Mouse (Mus musculus) neural tube, embryonic 10.5 days (tissue): ENCODE results near the gene Atp2a2.
"Not testable (repeated sequence)": the region's sequence is repeated elsewhere in the genome, so short reads cannot be mapped to it uniquely, and the experiment has no call there.

ENCODE experiments used
- DNase-seq: peaks from one replicate; pipeline ENCODE4 v3.0.0-alpha.2; 2017; ENCODE audit warnings: low spot score; ENCODE audit errors: extremely low spot score

Gene Atp2a2

GRCm38 (mm10) chr5:122498046-122498445, 4.0 kb downstream of the Atp2a2 start:
- no peak for DNase-seq

- DNase-seq, result no peak
Measured at GRCm38 (mm10) chr5:122496990-122497389, 5.0 kb downstream of the Atp2a2 start.

- no peak for DNase-seq
Measured at GRCm38 (mm10) chr5:122494449-122494848, 7.6 kb downstream of the Atp2a2 start.

GRCm38 (mm10) chr5:122493035-122493434, 9.0 kb downstream of the Atp2a2 start:
- DNase-seq, result no peak

- DNase-seq, result no peak
Measured at GRCm38 (mm10) chr5:122491385-122491784, 10.6 kb downstream of the Atp2a2 start.

GRCm38 (mm10) chr5:122490148-122490547, 11.9 kb downstream of the Atp2a2 start:
- DNase-seq, result no peak

DNA sequence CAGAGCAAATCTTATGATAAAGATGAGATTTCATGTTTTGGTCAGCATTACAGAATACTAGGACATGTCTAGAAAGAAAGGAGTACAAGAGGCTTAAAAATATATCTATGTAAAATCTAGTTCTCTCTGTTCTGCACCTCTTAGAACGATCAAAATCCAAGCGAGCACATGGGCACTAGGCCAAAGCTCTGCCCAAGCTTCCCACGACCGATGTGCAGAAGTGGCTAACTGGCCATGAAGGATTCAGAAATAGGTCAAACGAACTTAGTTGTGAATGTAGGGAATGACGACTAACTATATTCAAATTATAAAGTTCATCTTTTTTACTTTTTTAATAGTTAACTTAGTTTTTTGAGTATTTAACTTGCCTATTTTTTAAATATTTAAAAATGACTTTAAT, 14.2 kb downstream of the Atp2a2 start:
- DNase-seq, result no peak

DNA sequence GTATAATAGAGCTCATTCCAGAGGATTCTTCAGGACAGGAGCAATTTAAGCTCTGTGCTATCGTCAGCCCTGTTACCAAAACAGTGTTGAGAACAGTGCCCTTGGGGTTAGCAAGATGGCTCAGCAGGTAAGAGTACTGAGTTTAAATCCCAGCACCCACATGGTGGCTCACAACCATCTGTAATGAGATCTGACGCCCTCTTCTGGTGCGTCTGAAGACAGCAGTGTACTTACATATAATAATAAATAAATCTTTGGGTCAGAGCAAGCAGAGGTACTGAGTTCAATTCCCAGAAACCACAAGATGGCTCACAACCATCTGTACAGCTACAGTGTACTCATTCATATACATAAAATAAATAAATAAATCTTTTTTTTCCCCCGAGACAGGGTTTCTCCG, 15.8 kb downstream of the Atp2a2 start:
- not testable (repeated sequence) for DNase-seq

DNA sequence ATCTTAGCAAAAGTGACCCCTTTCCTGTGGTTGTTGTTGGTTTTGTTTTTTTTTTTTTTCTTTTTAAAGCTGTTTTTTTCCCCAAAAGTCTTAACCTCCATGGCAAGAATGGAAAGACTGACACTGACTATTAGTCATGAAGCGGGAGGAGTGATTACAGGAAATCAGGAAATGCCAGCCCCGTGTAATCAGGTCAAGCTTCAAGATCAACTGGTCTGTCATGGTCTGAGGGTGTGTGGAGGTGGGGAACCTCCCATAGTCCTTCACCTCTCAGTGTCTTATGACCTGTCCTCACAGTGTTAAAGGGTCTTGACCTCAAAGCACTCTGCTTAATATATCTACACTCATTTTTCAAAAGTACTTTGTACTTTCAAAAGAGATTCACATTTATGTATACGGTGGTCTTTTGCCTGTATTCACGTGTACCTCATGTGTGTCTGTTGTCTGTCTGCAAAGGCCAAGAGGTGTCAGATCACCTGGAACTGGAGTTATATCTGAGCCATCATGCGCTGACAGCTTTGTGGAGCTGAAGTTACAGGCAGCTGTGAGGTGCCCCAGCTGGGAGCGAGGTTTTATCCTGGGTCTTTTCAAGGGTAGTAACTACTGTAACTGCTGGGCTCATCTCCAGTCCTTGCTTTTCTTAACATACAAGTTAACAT, 19.2 kb downstream of the Atp2a2 start:
- no peak for DNase-seq

GRCm38 (mm10) chr5:122481844-122482243, 20.2 kb downstream of the Atp2a2 start:
- no peak for DNase-seq

DNA sequence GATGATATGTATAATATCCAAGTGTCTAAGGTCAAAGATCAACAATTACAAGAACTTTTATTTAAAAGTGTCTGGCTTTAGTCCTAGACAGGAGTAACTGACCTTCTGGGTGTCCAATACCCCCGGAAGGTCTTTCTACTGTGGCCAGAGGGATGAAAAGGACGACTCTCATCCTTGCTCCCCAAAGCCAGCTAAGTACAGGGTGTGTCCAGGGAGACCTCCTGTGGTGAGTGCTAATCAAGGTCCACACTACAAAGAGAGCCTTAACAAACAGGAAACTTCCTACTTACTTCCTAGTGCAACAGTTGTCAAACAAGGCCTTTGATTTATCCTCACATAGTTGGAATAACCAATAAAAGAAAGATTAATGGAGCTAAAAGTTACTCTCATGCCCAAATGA, 22.9 kb downstream of the Atp2a2 start:
- DNase-seq, result no peak

GRCm38 (mm10) chr5:122477492-122477891, 24.5 kb downstream of the Atp2a2 start:
- no peak for DNase-seq

DNA sequence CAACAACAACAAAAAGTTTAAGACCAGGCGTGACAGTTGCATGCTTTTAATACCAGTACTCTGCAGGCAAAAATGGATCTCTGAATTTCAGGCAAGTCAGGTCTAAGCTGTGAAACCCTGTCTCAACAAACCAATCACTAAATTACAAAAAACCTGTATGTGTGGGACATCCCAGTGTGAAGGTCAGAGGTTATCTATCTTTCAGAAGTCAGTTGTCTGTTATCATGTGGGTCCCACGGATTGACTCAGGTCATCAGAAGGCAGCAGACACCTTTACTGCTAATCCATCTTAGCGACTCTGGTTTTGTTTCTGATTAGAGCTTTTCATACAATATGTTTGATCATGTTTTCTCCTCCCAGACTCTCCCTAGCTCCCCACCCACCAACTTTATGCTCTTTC, 25.9 kb downstream of the Atp2a2 start:
- DNase-seq, result no peak

DNA sequence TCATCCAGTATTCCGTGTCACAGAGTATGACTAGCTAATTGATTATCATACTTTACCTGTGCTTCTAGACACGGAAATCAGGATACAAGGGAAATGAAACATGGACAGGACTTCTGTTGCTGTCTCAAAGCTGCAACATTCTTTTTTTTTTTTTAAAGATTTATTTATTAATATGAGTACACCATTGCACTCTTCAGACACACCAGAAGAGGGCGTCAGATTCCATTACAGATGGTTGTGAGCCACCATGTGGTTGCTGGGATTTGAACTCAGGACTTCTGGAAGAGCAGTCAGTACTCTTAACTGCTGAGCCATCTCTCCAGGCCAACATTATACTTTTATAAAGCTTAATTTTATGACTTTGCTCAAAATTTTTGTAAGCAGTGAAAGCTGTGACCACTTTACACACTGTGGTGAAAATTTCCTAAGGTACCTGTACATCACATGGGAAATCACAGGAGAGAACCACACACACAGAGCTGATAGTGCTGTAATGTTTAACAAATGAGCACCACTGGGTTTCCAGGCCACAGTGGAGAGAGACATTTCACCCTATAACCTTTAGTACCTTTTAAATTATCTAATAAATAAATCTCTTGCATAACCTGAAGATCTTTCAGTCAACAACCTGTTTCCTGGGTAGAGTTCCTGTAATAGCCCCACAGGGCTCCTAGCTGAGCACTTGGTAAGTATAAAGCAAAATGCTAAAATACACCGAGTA, 27.2 kb downstream of the Atp2a2 start:
- DNase-seq, result no peak

DNA sequence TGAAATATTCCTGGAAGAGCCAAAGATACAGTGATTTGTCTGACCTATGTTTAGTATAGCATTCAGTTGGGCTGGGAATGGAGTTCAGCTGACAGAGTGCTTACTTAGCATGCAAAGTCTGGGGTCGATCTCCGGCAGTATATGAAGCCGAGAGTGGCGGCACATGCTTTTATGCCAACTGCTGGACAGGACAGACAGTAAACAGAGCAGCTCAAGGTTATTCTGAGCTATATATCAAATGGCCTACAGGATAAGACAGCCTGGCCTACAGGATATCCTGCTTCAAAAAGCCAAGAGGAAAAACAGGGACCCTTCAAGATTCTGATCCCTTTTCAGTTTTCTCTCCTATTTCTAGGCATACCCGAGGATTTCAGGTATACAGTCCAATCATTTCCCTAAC, 30.4 kb downstream of the Atp2a2 start:
- DNase-seq, result no peak

- DNase-seq, result no peak
Measured at GRCm38 (mm10) chr5:122461431-122461830, 40.6 kb downstream of the Atp2a2 start.

DNA sequence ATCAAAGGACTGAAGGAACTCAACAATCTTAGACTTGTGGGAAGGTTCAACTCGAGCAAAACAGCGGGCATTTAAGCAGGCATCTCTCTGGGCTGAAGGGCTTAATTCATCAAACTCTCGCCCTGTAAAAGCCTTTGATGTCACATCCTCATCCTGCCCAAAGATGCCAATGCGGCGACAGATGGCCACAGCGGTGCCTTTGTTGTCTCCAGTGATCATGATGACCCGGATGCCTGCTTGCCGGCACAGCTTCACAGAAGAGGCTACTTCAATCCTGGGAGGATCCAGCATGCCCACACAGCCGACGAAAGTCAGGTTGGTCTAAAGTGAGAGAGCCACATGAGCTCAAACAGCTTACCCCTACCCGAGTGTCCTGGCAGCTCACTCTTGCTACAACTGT, 41.4 kb downstream of the Atp2a2 start:
- no peak for DNase-seq

- DNase-seq, result no peak
Measured at GRCm38 (mm10) chr5:122459335-122459734, 42.7 kb downstream of the Atp2a2 start.

GRCm38 (mm10) chr5:122458066-122458465, 44.0 kb downstream of the Atp2a2 start:
- no peak for DNase-seq

DNA sequence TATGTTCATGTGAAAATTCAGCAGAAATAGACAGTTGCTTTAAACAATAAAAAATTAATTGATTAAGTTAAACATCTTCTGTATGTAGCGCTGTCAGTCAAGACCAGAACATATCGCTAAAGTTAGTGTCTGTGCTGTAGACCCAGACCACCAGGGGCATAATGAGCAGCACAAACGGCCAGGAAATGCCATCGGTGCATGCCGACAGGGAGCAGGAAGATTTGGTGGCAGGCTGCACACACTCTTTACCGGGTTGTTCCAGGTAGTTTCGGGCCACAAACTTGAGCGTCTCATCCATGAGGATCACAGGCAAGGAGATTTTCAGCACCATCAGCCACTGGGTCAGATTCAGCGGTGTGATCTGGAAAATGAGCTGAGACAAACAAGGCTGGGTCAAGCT, 45.0 kb downstream of the Atp2a2 start:
- not testable (repeated sequence) for DNase-seq

DNA sequence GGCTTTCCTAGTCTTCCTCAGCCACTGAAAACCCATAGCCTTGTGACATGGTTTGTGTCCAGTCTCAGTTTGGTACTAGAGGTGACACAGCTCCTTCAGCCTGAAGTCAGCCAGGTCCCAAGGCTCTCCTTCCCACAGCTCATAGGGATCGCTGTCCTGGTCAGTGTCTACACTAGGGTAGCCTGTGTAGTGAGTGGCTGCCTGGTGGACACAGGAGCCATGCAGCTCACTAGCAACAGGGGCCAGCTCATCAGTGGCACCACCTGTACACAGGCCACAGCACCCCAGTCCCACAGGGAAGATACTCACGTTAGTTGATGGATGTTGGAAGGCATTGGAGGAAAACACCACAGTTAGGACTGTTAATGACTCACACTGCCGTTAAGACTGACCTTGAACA, 46.4 kb downstream of the Atp2a2 start:
- no peak for DNase-seq

GRCm38 (mm10) chr5:122454883-122455282, 47.1 kb downstream of the Atp2a2 start:
- no peak for DNase-seq

- no peak for DNase-seq
Measured at GRCm38 (mm10) chr5:122454442-122454841, 47.6 kb downstream of the Atp2a2 start.
